Mouse (Mus musculus) brain, embryonic 14.5 days (tissue): Measurements from ENCODE around the gene Fubp3.

Source experiments
- CTCF ChIP-seq: fragments of 200-500 bp; IDR thresholded peaks from 2 replicates; pipeline ENCODE4 v1.5.1; 2012; ENCODE audit warnings: inconsistent platforms, mild to moderate bottlenecking, moderate library complexity, borderline replicate concordance; ENCODE audit not compliant: insufficient read depth, insufficient read length; ENCODE audit errors: extremely low read depth
- POLR2A ChIP-seq: fragments of 200-500 bp; IDR thresholded peaks from 2 replicates; pipeline ENCODE4 v1.6.1; 2012; ENCODE audit warnings: mild to moderate bottlenecking, inconsistent platforms, borderline replicate concordance; ENCODE audit not compliant: poor library complexity, insufficient read depth, insufficient read length, severe bottlenecking; ENCODE audit errors: extremely low read depth

DNA sequence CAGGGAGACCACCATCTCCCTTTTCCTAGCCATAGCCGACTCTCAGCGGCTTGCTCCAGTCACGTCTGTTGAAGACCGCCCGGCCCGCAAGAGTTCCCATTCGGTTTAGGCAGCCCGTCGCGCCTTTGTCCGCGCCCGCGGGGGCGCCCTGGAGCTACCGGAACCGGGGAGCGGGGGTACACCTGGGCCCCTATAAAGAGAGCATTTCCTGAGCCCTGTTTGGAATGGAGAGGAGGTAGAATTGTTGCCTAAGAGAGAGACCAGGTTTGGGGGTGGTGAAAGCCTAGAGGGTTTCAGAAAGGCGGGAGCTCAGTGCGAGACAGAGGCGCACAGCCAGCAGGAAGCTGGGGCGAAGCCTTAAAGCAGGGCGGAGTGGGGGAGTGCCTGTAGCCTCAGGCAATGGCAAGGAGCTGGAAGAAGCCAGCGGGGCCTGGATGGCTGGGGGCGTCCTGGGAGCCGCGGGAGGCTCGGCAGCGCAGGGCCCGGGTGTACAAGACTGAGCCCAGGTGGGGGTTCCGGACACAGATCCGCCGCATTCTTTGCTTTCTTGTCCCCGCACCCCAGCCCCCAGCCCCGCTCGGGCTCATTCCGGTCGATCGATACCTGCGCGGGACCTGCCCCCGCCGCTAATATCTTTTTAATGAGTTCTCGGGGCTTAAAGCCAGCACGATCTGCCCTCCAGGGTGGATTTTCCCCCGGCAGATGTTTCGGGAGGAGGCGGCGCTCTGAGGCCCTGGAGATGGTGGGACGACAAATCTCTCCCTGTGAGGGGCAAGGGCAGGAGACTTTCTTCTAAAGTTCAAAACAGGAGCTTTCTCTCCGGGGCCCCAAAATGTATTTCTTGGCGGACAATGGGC, 63.1 kb downstream of the Fubp3 start:
- TF ChIP-seq CTCF, result no peak
- no peak for TF ChIP-seq POLR2A
